31 mouse cellular contexts compared by ENCODE assay signal in the genomic region with DNA sequence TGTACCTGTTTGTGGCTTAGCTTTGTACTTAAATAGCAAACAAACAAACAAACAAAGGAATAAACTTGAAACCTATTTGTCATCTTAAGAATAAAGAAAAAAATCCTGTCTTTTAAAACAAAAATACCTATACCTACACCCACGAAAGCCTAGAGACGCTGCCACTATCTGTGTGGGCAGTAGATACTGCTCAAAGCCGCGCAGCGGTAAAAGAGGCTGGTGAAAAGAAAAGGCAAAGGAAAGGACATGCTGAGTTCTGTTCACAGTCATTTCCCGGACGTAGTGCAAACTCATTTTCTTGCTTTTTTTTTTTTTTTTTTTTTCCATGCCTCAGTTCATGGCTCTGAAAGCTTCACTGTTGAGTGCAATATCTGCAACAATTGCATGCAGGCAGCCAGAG. TPM values are rescaled to one million over a fixed set of nuclear protein-coding genes. Genes with fewer than 3 reads are reported as not detected.
"Had no signal": no experiment of that assay in that cellular context is flagged by ENCODE, and none has a peak within 500 bp of the region (broad histone marks: within the 10 kb centered on the region; RNA-seq: fewer than 3 reads in every experiment).

No protein-coding gene starts in this region.

- H3K27me3 ChIP-seq: embryonic facial prominence, embryonic 12.5 days; embryonic facial prominence, embryonic 13.5 days; embryonic facial prominence, embryonic 15.5 days; forebrain, embryonic 12.5 days; forebrain, embryonic 13.5 days; forebrain, embryonic 15.5 days had no signal

- H3K4me2 ChIP-seq: embryonic facial prominence, embryonic 12.5 days; embryonic facial prominence, embryonic 13.5 days; embryonic facial prominence, embryonic 15.5 days; forebrain, embryonic 12.5 days; forebrain, embryonic 13.5 days; forebrain, embryonic 15.5 days had no signal

- ATAC-seq: forebrain, embryonic 13.5 days; forebrain, embryonic 14.5 days; forebrain, embryonic 15.5 days; forebrain, embryonic 16.5 days; forebrain, postnatal 0 days had no signal

- H3K9ac ChIP-seq: embryonic facial prominence, embryonic 12.5 days; embryonic facial prominence, embryonic 13.5 days; embryonic facial prominence, embryonic 15.5 days; forebrain, embryonic 12.5 days; forebrain, embryonic 13.5 days; forebrain, embryonic 15.5 days; forebrain, postnatal 0 days had no signal

- H3K4me3 ChIP-seq: embryonic facial prominence, embryonic 10.5 days; embryonic facial prominence, embryonic 12.5 days; embryonic facial prominence, embryonic 13.5 days; embryonic facial prominence, embryonic 15.5 days; erythroblast, embryonic 14.5 days; forebrain, embryonic 10.5 days; forebrain, embryonic 12.5 days; forebrain, embryonic 13.5 days; forebrain, embryonic 15.5 days; gastrocnemius, adult 2 months; heart, adult 2 months; heart, embryonic 10.5 days had no signal

- H3K9me3 ChIP-seq: embryonic facial prominence, embryonic 10.5 days; embryonic facial prominence, embryonic 12.5 days; embryonic facial prominence, embryonic 13.5 days; embryonic facial prominence, embryonic 15.5 days; forebrain, embryonic 10.5 days; forebrain, embryonic 12.5 days; forebrain, embryonic 13.5 days; forebrain, embryonic 15.5 days; heart, embryonic 10.5 days had no signal

- DNase-seq: cerebellum, adult 8-10 months; cerebellum, adult 9-10 months; cerebellum, adult 9-11 months; cerebellum, postnatal 10 days; cerebellum, postnatal 14 days; cerebellum, postnatal 25 days; cerebellum, postnatal 36 days; embryo, embryonic 11 days; forebrain, postnatal 0 days; gastrocnemius, adult 2 months; gastrocnemius, postnatal 10 days; gastrocnemius, postnatal 14 days; gastrocnemius, postnatal 25 days; gastrocnemius, postnatal 36 days; heart, adult 11 months; heart, adult 18-20 months; heart, adult 2 months had no signal

- H3K27ac ChIP-seq: embryonic facial prominence, embryonic 10.5 days; embryonic facial prominence, embryonic 12.5 days; embryonic facial prominence, embryonic 13.5 days; embryonic facial prominence, embryonic 15.5 days; forebrain, embryonic 10.5 days; forebrain, embryonic 12.5 days; forebrain, embryonic 13.5 days; forebrain, embryonic 15.5 days; gastrocnemius, adult 2 months; heart, adult 2 months; heart, embryonic 10.5 days had no signal

- H3K4me1 ChIP-seq: embryonic facial prominence, embryonic 10.5 days; embryonic facial prominence, embryonic 12.5 days; embryonic facial prominence, embryonic 13.5 days; embryonic facial prominence, embryonic 15.5 days; forebrain, embryonic 10.5 days; forebrain, embryonic 12.5 days; forebrain, embryonic 13.5 days; forebrain, embryonic 15.5 days; heart, embryonic 10.5 days had no signal

- H3K36me3 ChIP-seq: embryonic facial prominence, embryonic 10.5 days; embryonic facial prominence, embryonic 12.5 days; embryonic facial prominence, embryonic 13.5 days; embryonic facial prominence, embryonic 15.5 days; forebrain, embryonic 10.5 days; forebrain, embryonic 12.5 days; forebrain, embryonic 15.5 days; heart, embryonic 10.5 days had no signal

RNA-seq across cellular contexts. Expression of gene Elovl4, which starts 13.1 kb away (rescaled TPM):
- total RNA-seq: common myeloid progenitor, adult 5-6 weeks; granulocyte monocyte progenitor cell, adult 5-6 weeks had no signal
- polyA plus RNA-seq: erythroblast, embryonic 14.5 days had no signal
